Mouse (Mus musculus) forebrain, embryonic 15.5 days (tissue): ENCODE measurements around the gene Polr3g. TPM values are rescaled to one million over a fixed set of nuclear protein-coding genes. Genes with fewer than 3 reads are reported as not detected.
"Not testable (repeated sequence)": the region's sequence is repeated elsewhere in the genome, so short reads cannot be mapped to it uniquely, and the experiment has no call there.

ENCODE experiments used
- ATAC-seq: fragments of 200-750 bp; cut with Nextera tagmentation; replicated peaks from 2 replicates; pipeline ENCODE4 v1.8.0; 2017; ENCODE audit warnings: mild to moderate bottlenecking, moderate TSS enrichment, moderate library complexity
- H3K27ac ChIP-seq: fragments of 300-500 bp; sonication (generic); replicated peaks from 2 replicates; pipeline ENCODE4 v1.5.1; 2015; ENCODE audit warnings: mild to moderate bottlenecking, inconsistent platforms
- H3K27me3 ChIP-seq: fragments of 300-500 bp; sonication (generic); 2 replicates; pipeline ENCODE4 v1.6.1; 2015; ENCODE audit warnings: inconsistent platforms
- H3K36me3 ChIP-seq: fragments of 300-500 bp; sonication (generic); 2 replicates; pipeline ENCODE4 v1.6.1; 2015; ENCODE audit warnings: mild to moderate bottlenecking, inconsistent platforms
- H3K4me1 ChIP-seq: fragments of 300-500 bp; sonication (generic); 2 replicates; pipeline ENCODE4 v1.6.1; 2015; ENCODE audit warnings: inconsistent platforms
- H3K4me2 ChIP-seq: fragments of 300-500 bp; sonication (generic); replicated peaks from 2 replicates; pipeline ENCODE4 v1.6.1; 2015; ENCODE audit warnings: mild to moderate bottlenecking, inconsistent platforms
- H3K4me3 ChIP-seq: fragments of 300-500 bp; sonication (generic); 2 replicates; pipeline ENCODE4 v1.5.1; 2015; ENCODE audit warnings: mild to moderate bottlenecking, inconsistent platforms
- H3K9ac ChIP-seq: fragments of 300-500 bp; sonication (generic); replicated peaks from 2 replicates; pipeline ENCODE4 v1.6.1; 2015; ENCODE audit warnings: mild to moderate bottlenecking, inconsistent platforms
- H3K9me3 ChIP-seq: fragments of 300-500 bp; sonication (generic); 2 replicates; pipeline ENCODE4 v1.6.1; 2016; ENCODE audit warnings: inconsistent platforms
- WGBS: fragments of 180-500 bp; shearing (Covaris S2); methylation state at CpG from one replicate; pipeline ENCODE4 v1.1.7; 2015; ENCODE audit warnings: mixed read lengths; 5-methylcytosine and 5-hydroxymethylcytosine counted together
- polyA plus RNA-seq: library from polyadenylated mRNA; unstranded; fragments of >200 nt; fragmentation: Nextera tagmentation; extraction: Ambion mirVana; gene quantifications from 2 replicates; pipeline ENCODE4 v1.2.1, GENCODE M21; 2015

Polr3g gene
- polyA plus RNA-seq, 1 experiment from 2014 or later: 4.0 TPM

DNA sequence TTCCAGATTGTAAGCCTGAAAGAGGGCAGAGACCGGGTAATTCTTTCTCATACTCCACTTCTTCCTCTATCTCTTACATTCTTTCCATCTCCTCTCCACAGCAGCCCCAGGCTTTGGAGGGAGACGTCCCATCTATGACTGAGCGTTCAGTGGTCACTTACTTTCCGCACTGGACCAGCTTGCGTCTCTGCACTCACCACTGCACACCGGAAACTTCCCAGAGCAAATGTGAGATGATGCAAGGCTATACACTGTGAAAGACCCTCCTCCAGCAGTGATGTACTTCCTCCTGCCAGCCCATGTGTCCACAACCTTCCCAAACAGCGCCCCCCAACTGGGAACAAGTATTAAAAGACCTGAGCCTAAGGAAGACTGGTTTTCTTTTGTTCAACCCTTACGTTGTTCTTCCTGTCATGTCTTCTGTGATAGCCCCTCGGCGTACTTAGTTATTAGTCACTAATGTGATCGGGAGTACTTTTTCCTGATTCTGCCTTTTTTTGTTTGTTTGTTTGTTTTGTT lies 66.7 kb downstream of the Polr3g start:
- ATAC-seq: no peak
- Histone ChIP-seq H3K4me1 (peaks cover 19% of the 10 kb centered on the region), H3K9me3 (no peaks in the 10 kb centered on the region), H3K36me3 (no peaks in the 10 kb centered on the region), H3K27ac (no peak overlapping the region), H3K4me3 (no peak overlapping the region), H3K27me3 (no peaks in the 10 kb centered on the region), H3K9ac (no peak overlapping the region), H3K4me2 (no peak overlapping the region)
- 91% methylated on average over 11 of the region's 11 CpGs for WGBS

DNA sequence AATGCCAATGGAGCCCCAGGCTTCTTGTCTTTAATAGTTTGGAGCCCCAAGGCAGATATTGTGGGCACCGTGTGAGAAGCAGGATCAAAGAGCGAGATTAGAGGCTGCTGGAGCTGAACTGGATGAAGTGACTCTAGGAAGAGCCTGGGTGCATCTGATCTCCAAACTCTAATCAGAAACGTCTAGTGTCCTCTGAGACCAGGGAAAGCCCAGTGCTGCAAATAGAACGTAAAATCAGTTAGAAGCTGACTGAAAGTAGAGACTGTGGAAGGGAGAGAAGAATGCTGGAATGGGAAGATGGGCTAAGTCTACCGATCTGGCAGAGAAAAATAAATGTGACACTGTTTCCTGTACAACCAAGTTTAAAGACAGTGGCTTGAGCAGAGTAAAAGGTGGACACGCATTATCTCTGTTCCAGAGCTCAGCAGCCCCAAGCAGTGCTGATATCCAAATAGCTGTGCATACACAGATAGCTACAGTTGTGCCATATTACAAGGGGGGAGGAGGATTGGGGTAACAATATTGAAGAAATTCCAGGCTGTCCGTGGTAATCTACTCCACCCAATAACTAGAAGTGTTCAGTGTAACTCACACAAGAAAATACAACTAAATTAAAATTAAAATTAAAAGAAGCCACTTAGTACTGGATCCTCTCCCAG lies 68.2 kb downstream of the Polr3g start:
- H3K27me3 ChIP-seq: no peaks in the 10 kb centered on the region
- peak overlapping the region; percentile 34 for H3K27ac ChIP-seq
- peak overlapping the region; percentile 22; the same call in 1 of the 2 replicates for H3K9ac ChIP-seq
- no peaks in the 10 kb centered on the region for H3K36me3 ChIP-seq
- ATAC-seq: no peak
- H3K9me3 ChIP-seq: no peaks in the 10 kb centered on the region
- WGBS: 57% methylated on average over 7 of the region's 7 CpGs
- H3K4me2 ChIP-seq: no peak overlapping the region
- peaks cover 19% of the 10 kb centered on the region for H3K4me1 ChIP-seq
- no peak overlapping the region for H3K4me3 ChIP-seq

DNA sequence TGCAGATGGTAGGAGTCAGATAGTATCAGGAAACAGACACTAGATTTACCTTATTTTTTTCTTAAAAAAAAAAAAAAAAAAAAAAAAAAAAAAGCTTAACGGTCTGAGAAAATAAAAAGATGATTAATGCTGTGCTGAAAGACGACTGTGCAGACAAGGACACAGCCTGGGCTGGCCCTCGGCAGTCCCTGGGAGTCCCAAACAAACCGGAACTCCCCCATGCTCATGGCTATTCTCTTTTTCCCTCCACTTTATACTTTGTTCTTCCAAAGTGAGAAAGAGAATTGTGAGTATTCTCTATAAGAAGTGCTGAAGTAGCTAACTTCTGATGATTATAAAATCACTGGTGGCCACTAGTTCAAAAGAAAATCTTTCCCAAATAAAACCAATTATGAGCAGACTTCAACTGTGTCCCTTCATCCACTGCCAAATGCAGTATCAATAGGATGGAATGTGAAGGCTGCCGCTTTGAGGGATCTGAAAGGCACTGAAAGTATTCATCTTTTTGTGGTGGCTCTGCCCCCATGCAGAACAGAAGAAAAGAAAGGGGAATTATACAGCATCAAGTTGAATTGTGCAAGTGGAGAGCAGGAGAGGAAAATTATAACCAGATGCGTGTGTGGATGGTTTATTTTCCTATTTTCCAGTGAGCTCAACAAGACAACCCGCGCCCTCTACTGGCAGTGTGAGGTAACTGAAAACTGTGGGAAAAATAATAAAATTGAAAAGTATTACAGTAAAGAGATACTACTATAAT lies 69.3 kb downstream of the Polr3g start:
- H3K27me3 ChIP-seq: no peaks in the 10 kb centered on the region
- peak overlapping the region; percentile 41 for H3K4me2 ChIP-seq
- peak; percentile 80 for ATAC-seq
- 1% methylated on average over 8 of the region's 8 CpGs for WGBS
- H3K4me3 ChIP-seq: 0 out of 2 replicates have a peak overlapping the region, but pooled peaks have one; percentile 17
- H3K9ac ChIP-seq: 0 out of 2 replicates have a peak overlapping the region, but pooled peaks have one; percentile 37
- H3K4me1 ChIP-seq: peaks cover 19% of the 10 kb centered on the region
- peak overlapping the region; percentile 62 for H3K27ac ChIP-seq
- H3K9me3 ChIP-seq: no peaks in the 10 kb centered on the region
- H3K36me3 ChIP-seq: no peaks in the 10 kb centered on the region

DNA sequence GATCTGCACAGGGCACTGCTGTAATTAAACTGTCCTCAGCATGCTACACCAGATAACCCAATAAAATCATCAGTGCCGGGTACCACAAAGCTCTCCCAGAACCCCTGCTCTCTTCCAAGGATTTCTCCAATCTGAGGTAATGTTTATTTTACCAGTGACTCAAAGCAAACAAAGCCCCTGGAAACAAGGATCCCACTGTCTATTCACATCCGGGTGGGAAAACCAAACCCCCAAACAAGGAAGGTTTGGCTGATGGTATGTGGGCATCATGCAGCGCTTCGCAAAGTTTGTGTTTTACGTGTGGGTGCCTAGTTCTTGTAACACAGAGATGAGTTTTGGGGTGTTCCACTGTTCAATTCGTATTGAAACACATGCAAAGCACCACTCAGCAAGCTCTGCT lies 69.9 kb downstream of the Polr3g start:
- WGBS: 17% methylated on average over 6 of the region's 6 CpGs
- Histone ChIP-seq H3K4me3 (no peak overlapping the region), H3K36me3 (no peaks in the 10 kb centered on the region), H3K4me2 (no peak overlapping the region), H3K9ac (no peak overlapping the region), H3K27me3 (no peaks in the 10 kb centered on the region), H3K4me1 (peaks cover 19% of the 10 kb centered on the region), H3K27ac (peak overlapping the region; percentile 62; the same call in 1 of the 2 replicates), H3K9me3 (no peaks in the 10 kb centered on the region)
- ATAC-seq: peak; percentile 27; the same call in 1 of the 2 replicates

DNA sequence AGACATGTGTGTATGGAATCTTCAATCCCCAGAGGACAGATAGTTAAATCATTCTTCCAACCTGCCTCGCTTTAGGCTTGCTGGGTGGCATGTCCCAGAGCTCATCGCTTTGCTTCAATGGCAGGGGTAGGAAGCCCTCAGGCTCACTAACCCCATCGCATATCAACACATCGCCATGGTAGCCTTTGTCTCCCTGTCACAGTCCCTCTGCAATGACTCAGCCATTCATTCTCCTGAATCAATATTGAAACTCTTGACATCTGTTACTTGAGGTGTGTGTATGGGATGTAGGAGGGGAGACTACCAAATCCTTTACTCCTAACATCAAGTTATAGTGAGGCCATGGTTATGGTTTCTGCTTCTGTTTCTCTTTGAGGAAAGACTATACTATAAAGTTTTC lies 71.2 kb downstream of the Polr3g start:
- Histone ChIP-seq H3K27me3 (no peaks in the 10 kb centered on the region), H3K27ac (no peak overlapping the region), H3K4me3 (no peak overlapping the region), H3K4me2 (no peak overlapping the region), H3K36me3 (no peaks in the 10 kb centered on the region), H3K9ac (no peak overlapping the region), H3K9me3 (no peaks in the 10 kb centered on the region), H3K4me1 (peaks cover 19% of the 10 kb centered on the region)
- 4% methylated on average over 4 of the region's 4 CpGs for WGBS
- peak; percentile 57 for ATAC-seq

DNA sequence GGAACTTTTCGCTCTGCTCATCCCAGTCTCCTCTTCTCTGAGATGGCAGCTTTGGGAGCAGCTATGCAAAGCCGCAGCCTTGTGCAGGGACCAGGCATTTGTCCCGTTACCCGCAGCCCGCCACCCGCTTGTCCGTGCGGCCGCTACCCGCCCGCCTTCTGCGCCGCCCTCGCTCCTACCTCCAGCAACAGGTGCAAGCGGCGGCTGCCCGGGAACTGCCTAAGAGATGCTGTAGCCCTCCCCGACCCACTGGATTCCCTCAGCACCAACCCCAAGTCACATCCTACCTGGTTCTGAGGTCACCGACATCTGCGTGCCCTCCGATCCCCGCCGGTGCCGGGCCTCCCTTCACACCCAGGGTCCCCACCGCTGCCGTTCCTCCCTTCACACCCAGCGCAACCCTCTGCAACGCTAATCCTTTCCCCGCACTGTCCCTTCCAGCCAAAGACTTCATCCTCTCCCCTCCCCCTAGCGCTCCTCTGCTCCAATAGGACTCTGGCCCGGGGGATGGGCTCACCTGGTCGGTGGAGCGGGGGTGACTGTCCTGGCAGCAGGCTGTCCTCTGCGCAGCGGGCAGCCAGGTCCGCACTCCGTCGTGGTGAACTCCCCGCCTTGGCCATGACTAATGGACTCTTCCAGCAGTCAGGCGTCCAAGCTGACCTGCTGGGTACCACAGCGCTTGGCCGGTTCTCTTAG lies 77.9 kb downstream of the Polr3g start, which contains the start of gene Adgrv1:
Gene Adgrv1, minus strand, starts transcription at position 435 of the 696 bp plus-strand sequence.
- H3K9ac ChIP-seq: peak within 1 kb of the TSS; percentile 42
- H3K9me3 ChIP-seq: no peaks in the 10 kb centered on the region
- H3K4me1 ChIP-seq: peaks cover 41% of the 10 kb centered on the region
- no peaks in the 10 kb centered on the region for H3K27me3 ChIP-seq
- peak within 1 kb of the TSS; percentile 48 for H3K4me3 ChIP-seq
- ATAC-seq: peak; percentile 95
- H3K36me3 ChIP-seq: no peaks in the 10 kb centered on the region
- H3K27ac ChIP-seq: no peak within 1 kb of the TSS
- WGBS: under 1% methylated on average over 42 of the region's 42 CpGs
- peak within 1 kb of the TSS; percentile 69 for H3K4me2 ChIP-seq

DNA sequence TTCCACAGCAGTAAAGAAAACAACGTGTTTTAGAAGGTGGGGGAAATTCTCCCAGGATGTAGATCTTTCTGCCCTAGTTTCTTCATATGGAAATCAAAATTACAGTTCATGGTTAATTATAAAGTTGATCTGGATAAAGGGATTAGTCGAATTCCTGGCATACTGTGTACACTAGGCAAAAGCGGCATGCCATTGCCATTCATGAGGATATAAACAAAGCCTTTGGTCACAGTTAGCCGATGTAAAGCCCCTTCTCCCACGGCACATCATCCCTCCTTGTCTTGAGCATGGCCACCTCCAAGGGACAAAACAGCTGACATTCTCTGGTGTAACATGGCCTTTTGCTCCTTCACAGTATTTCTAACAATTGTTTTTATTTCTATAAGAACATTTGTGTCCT lies 80.2 kb downstream of the Polr3g start:
- Histone ChIP-seq H3K9me3 (no peaks in the 10 kb centered on the region), H3K4me3 (peak overlapping the region; percentile 11; the same call in 1 of the 2 replicates), H3K4me1 (peaks cover 44% of the 10 kb centered on the region), H3K27me3 (no peaks in the 10 kb centered on the region), H3K36me3 (no peaks in the 10 kb centered on the region), H3K27ac (peak overlapping the region; percentile 63; the same call in 1 of the 2 replicates), H3K9ac (no peak overlapping the region), H3K4me2 (peak overlapping the region; percentile 27; the same call in 1 of the 2 replicates)
- WGBS: 4% methylated on average over 5 of the region's 5 CpGs
- ATAC-seq: no peak

DNA sequence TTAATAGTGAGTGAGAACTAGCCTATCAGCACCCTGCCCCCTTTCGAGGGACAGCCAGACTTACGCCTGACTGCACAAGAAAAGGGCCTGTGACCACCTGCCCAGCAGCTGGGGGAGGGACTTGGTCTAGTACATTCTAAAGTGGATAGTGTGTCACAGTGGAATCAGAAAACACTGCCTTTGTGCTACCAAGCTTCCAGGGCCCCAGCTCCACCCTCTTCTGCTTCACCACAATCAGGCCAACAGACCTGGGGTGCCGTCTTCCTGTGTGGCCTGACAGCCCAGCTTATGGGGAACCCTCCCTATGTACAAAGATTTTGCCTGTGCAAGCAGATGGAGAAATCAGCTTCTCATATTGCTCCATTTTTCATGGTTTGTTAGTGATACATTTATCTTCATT lies 81.4 kb downstream of the Polr3g start:
- Histone ChIP-seq H3K36me3 (no peaks in the 10 kb centered on the region), H3K9ac (no peak overlapping the region), H3K9me3 (no peaks in the 10 kb centered on the region), H3K27me3 (no peaks in the 10 kb centered on the region), H3K27ac (peak overlapping the region; percentile 63), H3K4me3 (no peak overlapping the region), H3K4me1 (peaks cover 44% of the 10 kb centered on the region), H3K4me2 (no peak overlapping the region)
- 18% methylated on average over 3 of the region's 3 CpGs for WGBS
- peak; percentile 67 for ATAC-seq

DNA sequence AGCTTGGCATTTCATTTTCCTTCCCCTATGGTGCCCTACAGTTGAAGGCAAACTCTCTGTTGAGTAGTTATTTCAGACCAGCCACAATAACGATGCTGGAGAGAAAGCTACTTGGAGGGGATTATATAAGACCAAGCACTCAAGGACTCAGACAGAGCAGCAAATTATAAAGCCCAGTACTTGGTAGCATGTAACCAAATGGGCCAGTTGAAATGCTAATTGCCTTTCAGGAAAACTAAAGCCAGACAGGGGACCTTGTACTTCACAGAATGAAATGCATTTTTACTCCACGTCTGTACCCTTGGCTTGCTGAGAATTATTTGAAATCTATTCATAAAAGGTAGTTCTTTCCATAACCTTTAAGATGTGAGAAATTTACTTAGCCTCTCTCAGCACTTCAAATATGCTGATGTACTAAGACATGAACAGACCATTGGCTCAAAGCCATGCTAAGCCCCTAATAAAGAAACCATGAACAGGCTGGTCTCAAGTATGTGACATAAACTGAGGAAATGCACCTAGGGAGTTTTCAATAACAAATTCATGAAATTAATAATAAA lies 82.1 kb downstream of the Polr3g start:
- no peaks in the 10 kb centered on the region for H3K36me3 ChIP-seq
- H3K27me3 ChIP-seq: no peaks in the 10 kb centered on the region
- no peaks in the 10 kb centered on the region for H3K9me3 ChIP-seq
- H3K9ac ChIP-seq: no peak overlapping the region
- no peak overlapping the region for H3K4me3 ChIP-seq
- no peak overlapping the region for H3K4me2 ChIP-seq
- peaks cover 44% of the 10 kb centered on the region for H3K4me1 ChIP-seq
- ATAC-seq: peak; percentile 54
- WGBS: 4% methylated on average over 2 of the region's 2 CpGs
- peak overlapping the region; percentile 63 for H3K27ac ChIP-seq

DNA sequence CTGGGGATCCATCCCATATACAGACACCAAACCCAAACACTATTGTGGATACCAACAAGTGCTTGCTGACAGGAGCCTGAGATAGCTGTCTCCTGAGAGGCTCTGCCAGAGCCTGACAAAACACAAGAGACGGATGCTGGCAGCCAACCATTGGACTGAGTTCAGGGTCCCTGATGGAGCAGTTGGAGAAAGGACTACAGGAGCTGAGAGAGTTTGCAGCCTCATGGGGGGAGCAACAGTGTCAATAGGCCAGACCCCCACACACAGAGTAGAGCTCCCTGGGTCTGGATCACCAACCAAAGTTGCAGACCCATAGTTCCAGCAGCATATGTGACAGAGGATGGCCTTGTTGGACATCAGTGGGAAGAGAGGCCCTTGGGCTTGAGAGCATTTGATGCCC lies 83.0 kb downstream of the Polr3g start:
- H3K4me1 ChIP-seq: peaks cover 40% of the 10 kb centered on the region
- ATAC-seq: peak; percentile 26; the same call in 1 of the 2 replicates
- H3K4me2 ChIP-seq, H3K9ac ChIP-seq, H3K27me3 ChIP-seq, H3K4me3 ChIP-seq, H3K9me3 ChIP-seq, H3K36me3 ChIP-seq: not testable (repeated sequence)
- peak overlapping the region; percentile 63 for H3K27ac ChIP-seq
- WGBS: 38% methylated on average over 1 of the region's 1 CpGs
